Mouse (Mus musculus): ENCODE measurements around the gene Ppp1r13l. TPM values are rescaled to one million over a fixed set of nuclear protein-coding genes. Genes with fewer than 3 reads are reported as not detected.
A peak's percentile ranks its signal among the peaks of the same experiment; 100 is the strongest.

Ppp1r13l gene
- polyA plus RNA-seq, 1 experiment from 2014 or later, result 6.9 TPM

DNA sequence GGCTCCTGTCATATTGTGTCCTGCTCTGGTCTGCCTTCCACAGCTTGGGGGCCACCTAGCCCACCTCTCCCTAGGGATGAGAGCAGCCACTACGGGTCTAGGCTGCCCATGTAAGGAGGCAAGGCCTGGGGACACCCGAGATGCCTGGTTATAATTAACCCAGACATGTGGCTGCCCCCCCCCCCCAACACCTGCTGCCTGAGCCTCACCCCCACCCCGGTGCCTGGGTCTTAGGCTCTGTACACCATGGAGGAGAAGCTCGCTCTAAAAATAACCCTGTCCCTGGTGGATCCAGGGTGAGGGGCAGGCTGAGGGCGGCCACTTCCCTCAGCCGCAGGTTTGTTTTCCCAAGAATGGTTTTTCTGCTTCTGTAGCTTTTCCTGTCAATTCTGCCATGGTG lies 50.2 kb downstream of the Ppp1r13l start:
- WGBS, result 45% methylated on average over 6 of the region's 6 CpGs
- DNase-seq (ENCODE audit: low spot score), result no peak
- Histone ChIP-seq H3K36me3 (replicated peaks) (no peaks in the 10 kb centered on the region), H3K27ac (replicated peaks) (no peak overlapping the region), H3K27me3 (replicated peaks; ENCODE audit: low read depth, poor library complexity, severe bottlenecking) (peaks cover 25% of the 10 kb centered on the region), H3K4me1 (peaks cover 13% of the 10 kb centered on the region), H3K9me3 (peaks cover 12% of the 10 kb centered on the region; the same call in 1 of the 2 replicates), H3K4me3 (no peak overlapping the region)

DNA sequence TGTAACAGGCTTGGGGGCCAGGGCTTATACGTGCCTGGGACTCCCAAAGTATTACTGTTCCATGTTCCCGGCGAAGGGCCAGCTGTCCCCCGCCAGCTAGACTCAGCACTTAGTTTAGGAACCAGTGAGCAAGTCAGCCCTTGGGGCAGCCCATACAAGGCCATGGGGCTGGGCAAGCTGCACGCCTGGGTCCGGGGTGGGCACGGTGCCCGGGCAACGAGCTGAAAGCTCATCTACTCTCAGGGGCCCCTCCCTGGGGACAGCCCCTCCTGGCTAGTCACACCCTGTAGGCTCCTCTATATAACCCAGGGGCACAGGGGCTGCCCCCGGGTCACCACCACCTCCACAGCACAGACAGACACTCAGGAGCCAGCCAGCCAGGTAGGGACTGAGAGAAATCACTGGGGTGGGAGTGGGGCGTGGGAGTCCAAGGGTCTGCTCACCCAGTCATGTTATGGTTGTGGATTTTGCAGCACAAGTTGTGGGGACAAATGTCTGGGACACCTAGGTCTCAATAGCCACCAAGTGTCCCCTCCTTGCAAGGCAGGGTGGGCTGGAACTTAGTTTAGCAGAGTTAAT lies 51.3 kb downstream of the Ppp1r13l start:
- Histone ChIP-seq H3K27me3 (replicated peaks; ENCODE audit: low read depth, poor library complexity, severe bottlenecking) (peaks cover 15% of the 10 kb centered on the region), H3K27ac (replicated peaks) (no peak overlapping the region), H3K4me1 (peaks cover 10% of the 10 kb centered on the region), H3K36me3 (replicated peaks) (no peaks in the 10 kb centered on the region), H3K9me3 (peaks cover 15% of the 10 kb centered on the region; the same call in 1 of the 2 replicates), H3K4me3 (no peak overlapping the region)
- no peak for DNase-seq (ENCODE audit: low spot score)
- 83% methylated on average over 11 of the region's 11 CpGs for WGBS

DNA sequence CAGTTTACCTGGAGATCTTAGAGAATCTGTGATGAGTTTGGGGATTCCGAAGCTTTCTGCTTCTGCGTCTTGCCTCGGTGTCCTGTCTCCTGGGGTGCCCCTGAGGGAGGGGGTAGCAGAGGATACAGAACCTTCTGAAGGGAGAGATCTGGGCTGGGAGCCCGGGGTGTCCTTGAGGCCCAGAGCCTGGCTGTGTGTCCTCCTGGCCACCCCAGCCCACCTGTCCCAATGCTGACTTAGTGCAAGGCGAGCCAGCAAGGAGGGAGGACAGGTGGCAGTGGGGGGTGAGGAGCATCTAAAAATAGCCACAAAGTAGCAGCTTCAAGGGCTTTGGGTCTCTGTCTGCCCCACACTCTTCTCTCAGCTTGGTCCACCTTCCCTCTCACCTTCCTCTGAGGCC lies 52.2 kb downstream of the Ppp1r13l start:
- peaks cover 15% of the 10 kb centered on the region for H3K27me3 ChIP-seq (replicated peaks; ENCODE audit: low read depth, poor library complexity, severe bottlenecking)
- H3K36me3 ChIP-seq (replicated peaks), result no peaks in the 10 kb centered on the region
- no peak overlapping the region for H3K27ac ChIP-seq (replicated peaks)
- H3K4me3 ChIP-seq, result no peak overlapping the region
- WGBS, result 76% methylated on average over 5 of the region's 5 CpGs
- H3K9me3 ChIP-seq, result peaks cover 15% of the 10 kb centered on the region; the same call in 1 of the 2 replicates
- peaks cover 10% of the 10 kb centered on the region for H3K4me1 ChIP-seq
- no peak for DNase-seq (ENCODE audit: low spot score)

DNA sequence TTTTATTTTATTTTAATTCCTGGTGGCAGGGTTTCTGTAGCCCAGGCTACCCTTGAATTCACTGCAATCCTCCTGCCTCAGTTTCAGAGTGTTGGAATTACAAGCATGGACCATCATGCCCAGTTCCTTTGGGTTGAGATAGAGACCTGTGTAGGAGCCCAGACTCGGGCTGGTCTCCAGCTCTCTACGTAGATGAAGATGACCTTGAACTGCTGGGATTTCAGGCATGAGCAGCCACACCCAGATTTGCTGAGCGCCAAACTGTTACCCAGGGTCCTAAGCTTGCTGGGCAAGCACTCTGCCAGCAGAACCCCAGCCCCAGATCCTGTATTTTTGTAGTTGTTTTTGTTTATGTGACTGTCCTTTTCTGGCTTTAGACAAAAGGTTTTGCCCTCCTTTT lies 54.0 kb downstream of the Ppp1r13l start:
- Histone ChIP-seq H3K9me3 (peaks cover 20% of the 10 kb centered on the region; the same call in 1 of the 2 replicates), H3K36me3 (replicated peaks) (no peaks in the 10 kb centered on the region), H3K27me3 (replicated peaks; ENCODE audit: low read depth, poor library complexity, severe bottlenecking) (peaks cover 28% of the 10 kb centered on the region), H3K27ac (replicated peaks) (no peak overlapping the region), H3K4me3 (no peak overlapping the region), H3K4me1 (peaks cover 10% of the 10 kb centered on the region)
- no peak for DNase-seq (ENCODE audit: low spot score)
- WGBS, result 87% methylated on average over 3 of the region's 3 CpGs

DNA sequence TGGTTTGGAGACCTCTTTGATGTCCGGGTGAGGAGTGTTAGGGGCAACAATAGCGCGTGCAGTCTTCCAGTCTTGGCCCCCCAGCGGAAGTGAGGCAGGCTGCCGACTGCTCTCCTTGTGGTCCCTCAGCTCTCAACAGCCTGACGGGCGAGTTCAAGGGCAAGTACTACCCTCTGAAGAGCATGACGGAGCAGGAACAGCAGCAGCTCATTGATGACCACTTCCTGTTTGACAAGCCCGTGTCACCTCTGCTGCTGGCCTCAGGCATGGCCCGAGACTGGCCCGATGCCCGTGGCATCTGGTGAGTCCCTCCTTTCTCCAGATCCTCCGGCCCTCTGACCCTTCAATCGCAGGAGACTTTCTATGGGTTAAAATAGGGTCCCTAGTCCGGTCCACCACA lies 57.0 kb downstream of the Ppp1r13l start:
- H3K9me3 ChIP-seq, result peaks cover 20% of the 10 kb centered on the region; the same call in 1 of the 2 replicates
- no peak overlapping the region for H3K27ac ChIP-seq (replicated peaks)
- no peaks in the 10 kb centered on the region for H3K36me3 ChIP-seq (replicated peaks)
- DNase-seq (ENCODE audit: low spot score), result no peak
- H3K4me3 ChIP-seq, result no peak overlapping the region
- WGBS, result 81% methylated on average over 15 of the region's 15 CpGs
- H3K27me3 ChIP-seq (replicated peaks; ENCODE audit: low read depth, poor library complexity, severe bottlenecking), result peaks cover 59% of the 10 kb centered on the region
- H3K4me1 ChIP-seq, result peaks cover 13% of the 10 kb centered on the region

DNA sequence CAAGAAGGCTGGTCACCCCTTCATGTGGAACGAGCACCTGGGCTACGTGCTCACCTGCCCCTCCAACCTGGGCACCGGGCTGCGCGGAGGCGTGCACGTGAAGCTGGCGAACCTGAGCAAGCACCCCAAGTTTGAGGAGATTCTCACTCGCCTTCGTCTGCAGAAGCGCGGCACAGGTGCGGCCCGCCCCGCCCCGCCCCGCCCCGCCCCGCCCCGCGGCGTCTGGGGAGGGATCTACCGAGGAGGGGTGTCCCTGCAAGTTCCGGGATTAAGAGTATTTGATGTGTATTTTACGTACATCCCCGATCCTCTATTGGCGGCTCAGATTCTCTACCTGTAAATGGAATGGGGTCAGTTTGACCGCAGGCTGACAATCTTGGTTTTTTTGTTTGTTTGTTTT lies 60.6 kb downstream of the Ppp1r13l start:
- H3K27ac ChIP-seq (replicated peaks), result no peak overlapping the region
- DNase-seq (ENCODE audit: low spot score), result no peak
- H3K36me3 ChIP-seq (replicated peaks), result peaks cover 5% of the 10 kb centered on the region
- 8% methylated on average over 28 of the region's 28 CpGs for WGBS
- H3K9me3 ChIP-seq, result peaks cover 5% of the 10 kb centered on the region; the same call in 1 of the 2 replicates
- H3K4me1 ChIP-seq, result peaks cover 13% of the 10 kb centered on the region
- H3K4me3 ChIP-seq, result peak overlapping the region; percentile 27; the same call in 1 of the 2 replicates
- H3K27me3 ChIP-seq (replicated peaks; ENCODE audit: low read depth, poor library complexity, severe bottlenecking), result peaks cover 73% of the 10 kb centered on the region

DNA sequence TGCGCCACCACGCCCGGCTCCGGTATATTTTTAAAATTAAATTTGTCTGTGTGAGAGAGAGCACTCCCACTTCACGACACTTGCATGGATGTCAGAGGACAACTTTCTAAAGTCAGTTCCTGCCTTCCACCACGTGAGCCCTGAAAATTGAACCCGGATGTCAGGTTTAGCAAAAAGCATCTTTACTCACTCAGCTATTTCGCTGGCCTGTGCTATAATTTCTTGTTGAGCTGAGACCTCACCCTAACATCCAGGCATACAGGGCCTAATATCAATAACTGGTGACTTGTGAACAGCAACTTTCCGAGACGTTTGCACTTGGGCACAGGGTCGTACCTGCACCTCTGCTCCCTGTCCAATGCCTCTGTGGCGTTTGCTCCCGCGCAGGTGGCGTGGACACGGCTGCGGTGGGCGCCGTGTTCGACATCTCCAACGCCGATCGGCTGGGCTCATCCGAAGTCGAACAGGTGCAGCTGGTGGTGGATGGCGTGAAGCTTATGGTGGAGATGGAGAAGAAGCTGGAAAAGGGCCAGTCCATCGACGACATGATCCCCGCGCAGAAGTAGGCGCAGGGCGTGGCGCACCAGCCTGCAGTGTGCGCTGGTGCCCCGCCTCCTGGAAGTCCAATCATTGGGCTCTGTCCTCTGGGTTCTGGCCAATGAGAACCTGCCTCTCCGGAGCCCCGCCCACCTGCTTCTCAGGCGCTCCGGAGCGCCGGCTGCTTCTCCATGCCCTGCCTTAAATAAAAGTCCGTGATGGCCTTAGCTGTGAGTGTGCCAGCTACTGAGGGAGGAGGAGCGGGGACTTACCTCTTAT lies 61.5 kb downstream of the Ppp1r13l start:
- Histone ChIP-seq H3K27me3 (replicated peaks; ENCODE audit: low read depth, poor library complexity, severe bottlenecking) (peaks cover 70% of the 10 kb centered on the region), H3K36me3 (replicated peaks) (peaks cover 14% of the 10 kb centered on the region), H3K27ac (replicated peaks) (no peak overlapping the region), H3K4me1 (peaks cover 13% of the 10 kb centered on the region), H3K4me3 (peak overlapping the region; percentile 52), H3K9me3 (0 out of 2 replicates have a peak, but pooled peaks cover 5% of the 10 kb centered on the region)
- WGBS, result 13% methylated on average over 43 of the region's 43 CpGs
- DNase-seq (ENCODE audit: low spot score), result peak; percentile 89

DNA sequence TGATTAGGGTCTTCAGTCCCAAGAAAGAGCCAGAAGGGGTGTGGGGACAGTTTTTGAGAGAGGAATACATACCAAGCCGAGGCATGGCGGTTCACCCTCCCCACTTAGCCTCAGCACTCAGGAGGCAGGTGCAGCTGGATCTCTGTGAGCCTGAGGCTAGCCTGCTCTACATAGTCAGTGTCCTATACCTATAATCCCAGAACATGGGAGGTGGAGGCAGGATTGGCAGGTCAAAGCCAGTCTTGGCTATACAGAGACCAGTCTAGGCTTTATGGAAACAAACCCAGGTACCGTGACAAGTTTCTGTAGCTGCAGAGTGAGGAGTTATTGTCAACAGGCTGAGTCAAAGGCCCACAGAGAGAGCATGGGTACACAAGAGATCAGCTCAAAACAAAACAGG lies 63.5 kb downstream of the Ppp1r13l start:
- H3K27me3 ChIP-seq (replicated peaks; ENCODE audit: low read depth, poor library complexity, severe bottlenecking), result peaks cover 50% of the 10 kb centered on the region
- WGBS, result 90% methylated on average over 3 of the region's 3 CpGs
- DNase-seq (ENCODE audit: low spot score), result no peak

DNA sequence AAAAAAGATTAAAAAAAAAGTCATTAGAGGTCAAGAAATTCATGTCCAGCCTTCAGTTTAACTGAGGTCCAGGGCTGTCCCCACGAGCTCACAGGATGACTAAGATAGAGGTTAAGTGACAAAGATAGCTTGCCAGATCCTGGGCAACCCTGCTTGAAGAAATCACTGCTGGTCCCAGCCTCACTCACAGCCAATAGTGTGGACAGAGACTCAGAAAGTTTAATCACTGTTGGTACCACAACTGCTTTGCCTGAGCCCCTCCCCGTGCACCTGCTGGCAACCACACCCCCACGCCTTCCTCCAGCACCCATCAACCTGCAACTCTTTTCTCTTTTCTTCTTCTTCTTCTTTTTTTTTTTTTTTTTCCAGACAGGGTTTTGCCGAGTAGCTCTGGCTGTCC lies 64.5 kb downstream of the Ppp1r13l start:
- H3K27me3 ChIP-seq (replicated peaks; ENCODE audit: low read depth, poor library complexity, severe bottlenecking), result peaks cover 40% of the 10 kb centered on the region
- peaks cover 44% of the 10 kb centered on the region for H3K36me3 ChIP-seq (replicated peaks)
- H3K4me1 ChIP-seq, result peaks cover 13% of the 10 kb centered on the region

More for the DNA sequence above, 63.5 kb downstream of the Ppp1r13l start:
- no peak overlapping the region for H3K4me3 ChIP-seq
- peaks cover 13% of the 10 kb centered on the region for H3K4me1 ChIP-seq
- H3K9me3 ChIP-seq, result 0 out of 2 replicates have a peak, but pooled peaks cover 1% of the 10 kb centered on the region
- H3K27ac ChIP-seq (replicated peaks), result no peak overlapping the region
- peaks cover 34% of the 10 kb centered on the region for H3K36me3 ChIP-seq (replicated peaks)

DNA sequence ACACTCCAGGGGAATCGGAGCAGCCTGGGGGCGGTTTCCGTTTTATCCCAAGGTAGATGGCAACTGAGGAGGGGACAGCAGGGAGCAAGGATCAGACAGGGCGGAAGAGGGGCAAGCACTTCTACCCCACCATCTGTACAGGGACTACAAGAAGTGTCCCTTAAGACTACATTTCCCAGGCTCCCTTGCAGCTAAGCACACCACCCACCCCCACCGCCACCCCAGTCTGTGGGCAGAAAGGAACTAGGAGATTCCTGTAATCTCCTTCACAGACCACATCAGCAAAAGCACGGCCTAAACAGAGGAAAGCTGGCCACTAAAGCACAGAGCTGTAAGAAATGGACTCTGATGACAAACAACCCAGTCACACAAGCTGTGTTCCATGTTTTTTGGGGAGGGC lies 66.8 kb downstream of the Ppp1r13l start:
- Histone ChIP-seq H3K36me3 (replicated peaks) (peaks cover 67% of the 10 kb centered on the region), H3K27ac (replicated peaks) (no peak overlapping the region), H3K27me3 (replicated peaks; ENCODE audit: low read depth, poor library complexity, severe bottlenecking) (peaks cover 17% of the 10 kb centered on the region), H3K9me3 (no peaks in the 10 kb centered on the region), H3K4me3 (no peak overlapping the region), H3K4me1 (peaks cover 3% of the 10 kb centered on the region)
- WGBS, result 71% methylated on average over 6 of the region's 6 CpGs
- DNase-seq (ENCODE audit: low spot score), result no peak

More for the DNA sequence above, 64.5 kb downstream of the Ppp1r13l start:
- 62% methylated on average over 4 of the region's 4 CpGs for WGBS
- Histone ChIP-seq H3K4me3 (no peak overlapping the region), H3K27ac (replicated peaks) (no peak overlapping the region), H3K9me3 (no peaks in the 10 kb centered on the region)
- DNase-seq (ENCODE audit: low spot score), result no peak

DNA sequence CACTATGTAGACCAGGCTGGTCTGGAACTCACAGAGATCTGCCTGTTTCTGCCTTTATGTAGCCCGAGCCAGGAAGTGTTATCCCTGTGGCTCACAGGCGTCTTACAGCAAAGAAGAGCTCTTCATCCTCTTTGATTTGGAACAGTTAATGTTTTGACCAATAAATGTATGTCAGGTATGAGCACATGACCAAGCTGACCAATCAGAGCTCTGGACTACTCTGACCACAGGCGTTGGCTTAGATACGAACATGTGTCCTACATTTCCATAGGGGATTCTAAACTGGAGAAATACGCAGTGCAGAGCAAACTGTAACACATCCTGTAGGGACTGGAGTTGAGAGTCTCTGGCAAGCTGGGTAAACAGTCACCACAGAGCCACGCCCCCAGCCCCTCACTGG lies 67.3 kb downstream of the Ppp1r13l start:
- Histone ChIP-seq H3K9me3 (no peaks in the 10 kb centered on the region), H3K4me1 (no peaks in the 10 kb centered on the region), H3K27ac (replicated peaks) (no peak overlapping the region), H3K27me3 (replicated peaks; ENCODE audit: low read depth, poor library complexity, severe bottlenecking) (peaks cover 12% of the 10 kb centered on the region), H3K4me3 (no peak overlapping the region), H3K36me3 (replicated peaks) (peaks cover 72% of the 10 kb centered on the region)
- DNase-seq (ENCODE audit: low spot score), result no peak
- WGBS, result 89% methylated on average over 6 of the region's 6 CpGs

Measured in embryonic facial prominence, embryonic 10.5 days (tissue).